Comparison of ENCODE assay signal across 9 mouse cellular contexts in genomic region chr6:8473498-8473897, GRCm38 (mm10). TPM values are rescaled to one million over a fixed set of nuclear protein-coding genes. Genes with fewer than 3 reads are reported as not detected.
DNase-seq lines count a peak whose midpoint lies in the region; ATAC-seq and TF ChIP-seq lines count a peak whose summit lies in the region.
"Had no signal": no experiment of that assay in that cellular context is flagged by ENCODE, and none has a peak within 500 bp of the region (broad histone marks: within the 10 kb centered on the region; RNA-seq: fewer than 3 reads in every experiment).

No protein-coding gene starts in this region.

- no peaks in the 10 kb centered on the region for H3K9me3 ChIP-seq in kidney, postnatal 0 days (replicated peaks; ENCODE audit: low read length)
- no peaks in the 10 kb centered on the region for H3K9me3 ChIP-seq in lung, embryonic 15.5 days
- no peaks in the 10 kb centered on the region for H3K9me3 ChIP-seq in midbrain, embryonic 15.5 days
- H3K9me3 ChIP-seq: embryonic facial prominence, embryonic 15.5 days; hindbrain, embryonic 10.5 days had no signal

- H3K4me3 ChIP-seq in kidney, postnatal 0 days (replicated peaks; ENCODE audit: low read depth, low read length), result no peak overlapping the region
- H3K4me3 ChIP-seq in lung, embryonic 15.5 days, result no peak overlapping the region
- H3K4me3 ChIP-seq in midbrain, embryonic 15.5 days, result no peak overlapping the region
- H3K4me3 ChIP-seq: embryonic facial prominence, embryonic 15.5 days; hindbrain, embryonic 10.5 days had no signal

- no peaks in the 10 kb centered on the region for H3K27me3 ChIP-seq in kidney, postnatal 0 days (ENCODE audit: insufficient read depth, low read length)
- no peaks in the 10 kb centered on the region for H3K27me3 ChIP-seq in lung, embryonic 15.5 days
- no peaks in the 10 kb centered on the region for H3K27me3 ChIP-seq in midbrain, embryonic 15.5 days (replicated peaks)
- H3K27me3 ChIP-seq: embryonic facial prominence, embryonic 15.5 days had no signal

- no peak for TF ChIP-seq CTCF in kidney, postnatal 0 days (IDR thresholded peaks at IDR 0.05; ENCODE audit: low read depth)

- no peaks in the 10 kb centered on the region for H3K4me1 ChIP-seq in kidney, postnatal 0 days (replicated peaks; ENCODE audit: insufficient read depth, low read length)
- H3K4me1 ChIP-seq in lung, embryonic 15.5 days, result peaks cover 52% of the 10 kb centered on the region
- no peaks in the 10 kb centered on the region for H3K4me1 ChIP-seq in midbrain, embryonic 15.5 days
- H3K4me1 ChIP-seq: embryonic facial prominence, embryonic 15.5 days; hindbrain, embryonic 10.5 days had no signal

- peak; percentile 45 for DNase-seq in kidney, postnatal 0 days (ENCODE audit: low spot score)
- no peak for DNase-seq in kidney, adult 9 months
- DNase-seq in brain, adult 2 months (ENCODE audit: low read depth, low spot score), result peak; percentile 62
- peak; percentile 43 to 62 for DNase-seq in heart, adult 18-20 months
- DNase-seq in spleen, adult 12 weeks (ENCODE audit: low spot score), result no peak

- peak overlapping the region; percentile 51; the same call in 1 of the 2 replicates for H3K27ac ChIP-seq in kidney, postnatal 0 days
- peak overlapping the region; percentile 79 for H3K27ac ChIP-seq in lung, embryonic 15.5 days
- no peak overlapping the region for H3K27ac ChIP-seq in midbrain, embryonic 15.5 days
- H3K27ac ChIP-seq: embryonic facial prominence, embryonic 15.5 days; hindbrain, embryonic 10.5 days had no signal

- WGBS in kidney, postnatal 0 days, result 25% methylated on average over 5 of the region's 5 CpGs
- WGBS in lung, embryonic 15.5 days, result 22% methylated on average over 5 of the region's 5 CpGs
- 59% methylated on average over 5 of the region's 5 CpGs for WGBS in midbrain, embryonic 15.5 days

- 0 out of 2 replicates have a peak, but pooled peaks have one; percentile 49 for ATAC-seq in kidney, postnatal 0 days (replicated peaks; ENCODE audit: low FRiP score, low read depth)
- peak; percentile 60; the same call in 1 of the 2 replicates for ATAC-seq in lung, embryonic 15.5 days (ENCODE audit: borderline replicate concordance, extremely low read depth, low FRiP score, low TSS enrichment)
- no peak for ATAC-seq in midbrain, embryonic 15.5 days (replicated peaks)

- H3K4me2 ChIP-seq in kidney, postnatal 0 days (ENCODE audit: low read length), result no peak overlapping the region
- no peak overlapping the region for H3K4me2 ChIP-seq in lung, embryonic 15.5 days
- no peak overlapping the region for H3K4me2 ChIP-seq in midbrain, embryonic 15.5 days
- H3K4me2 ChIP-seq: embryonic facial prominence, embryonic 15.5 days had no signal

- no peak overlapping the region for H3K9ac ChIP-seq in kidney, postnatal 0 days (ENCODE audit: low read depth, low read length)
- no peak overlapping the region for H3K9ac ChIP-seq in lung, embryonic 15.5 days
- no peak overlapping the region for H3K9ac ChIP-seq in midbrain, embryonic 15.5 days
- H3K9ac ChIP-seq: embryonic facial prominence, embryonic 15.5 days had no signal

- no peaks in the 10 kb centered on the region for H3K36me3 ChIP-seq in kidney, postnatal 0 days (ENCODE audit: insufficient read depth, low read length)
- H3K36me3 ChIP-seq in lung, embryonic 15.5 days, result no peaks in the 10 kb centered on the region
- no peaks in the 10 kb centered on the region for H3K36me3 ChIP-seq in midbrain, embryonic 15.5 days (replicated peaks)
- H3K36me3 ChIP-seq: embryonic facial prominence, embryonic 15.5 days; hindbrain, embryonic 10.5 days had no signal

RNA-seq across cellular contexts. Expression of gene Glcci1, which starts 35.9 kb away (rescaled TPM):
- 11.1 and 13.8 TPM in 2 replicates for polyA plus RNA-seq in kidney, postnatal 0 days (2015; fragmentation: Nextera tagmentation; extraction: Ambion mirVana)
- 10 to 100 TPM in 1 of 2 experiments, 1 to 10 TPM in 1; 8.4 to 10.1 TPM for total RNA-seq in heart, adult 18-20 months (2021)
- polyA plus RNA-seq in lung, embryonic 15.5 days (2015; fragmentation: Nextera tagmentation; extraction: Ambion mirVana), result 8.7 and 10.6 TPM in 2 replicates
- polyA plus RNA-seq in midbrain, embryonic 15.5 days (2015; fragmentation: Nextera tagmentation; extraction: Ambion mirVana), result 7.6 and 8.6 TPM in 2 replicates

Comparison
In these comparisons a context has a peak if more than half of its experiments do, and no peak if none do; other contexts are left out.
1. DNase-seq: peak in kidney, postnatal 0 days (single experiment), brain, adult 2 months (single experiment) and heart, adult 18-20 months (2 of 2); none in kidney, adult 9 months (single experiment) and spleen, adult 12 weeks (single experiment).